Mouse (Mus musculus) testis, adult 2 months (tissue): ENCODE measurements around the gene Uqcc1.
"Not testable (repeated sequence)": the region's sequence is repeated elsewhere in the genome, so short reads cannot be mapped to it uniquely, and the experiment has no call there.

Experiments used
- CTCF ChIP-seq: fragments of 200-500 bp; IDR thresholded peaks from 2 replicates; pipeline ENCODE4 v1.5.1; 2012; ENCODE audit warnings: low read depth, mild to moderate bottlenecking, inconsistent platforms, low read length, moderate library complexity; ENCODE audit not compliant: control insufficient read depth, insufficient read depth, insufficient replicate concordance
- POLR2A ChIP-seq: fragments of 200-500 bp; IDR thresholded peaks from 2 replicates; pipeline ENCODE4 v1.6.1; 2012; ENCODE audit warnings: low read depth, mild to moderate bottlenecking, inconsistent platforms, low read length, moderate library complexity; ENCODE audit not compliant: control insufficient read depth

- not testable (repeated sequence) for TF ChIP-seq POLR2A, CTCF
These were observed 98.0 kb downstream of the Uqcc1 start for GRCm38 (mm10) chr2:155832087-155832486.
